Mouse (Mus musculus): ENCODE measurements around the gene Gm21958. TPM values are rescaled to one million over a fixed set of nuclear protein-coding genes. Genes with fewer than 3 reads are reported as not detected.
"Not testable (repeated sequence)": the region's sequence is repeated elsewhere in the genome, so short reads cannot be mapped to it uniquely, and the experiment has no call there.

Gene Gm21958
- polyA plus RNA-seq, 1 experiment from 2014 or later, result not detected

GRCm38 (mm10) chr3:54727588-54727987 is 13.4 kb upstream of the Gm21958 start:
- WGBS, result 97% methylated on average over 2 of the region's 2 CpGs
- no peaks in the 10 kb centered on the region for H3K4me1 ChIP-seq (ENCODE audit: control insufficient read depth, insufficient read depth, low read length)
- no peak overlapping the region for H3K27ac ChIP-seq (ENCODE audit: low read length)
- no peaks in the 10 kb centered on the region for H3K27me3 ChIP-seq (replicated peaks; ENCODE audit: control insufficient read depth, insufficient read depth, low read length)
- H3K4me2 ChIP-seq (ENCODE audit: low read depth, low read length), result no peak overlapping the region
- peaks cover 10% of the 10 kb centered on the region for H3K36me3 ChIP-seq (ENCODE audit: control insufficient read depth, insufficient read depth, low read length)
- no peak for ATAC-seq
- H3K9ac ChIP-seq (ENCODE audit: low read depth, low read length), result no peak overlapping the region
- no peak overlapping the region for H3K4me3 ChIP-seq (ENCODE audit: low read length)
- no peaks in the 10 kb centered on the region for H3K9me3 ChIP-seq (ENCODE audit: control insufficient read depth, low read length)

GRCm38 (mm10) chr3:54725344-54725743 is 11.2 kb upstream of the Gm21958 start:
- no peak overlapping the region for H3K9ac ChIP-seq (ENCODE audit: low read depth, low read length)
- no peak for ATAC-seq
- no peak overlapping the region for H3K27ac ChIP-seq (ENCODE audit: low read length)
- peaks cover 10% of the 10 kb centered on the region for H3K36me3 ChIP-seq (ENCODE audit: control insufficient read depth, insufficient read depth, low read length)
- H3K4me2 ChIP-seq (ENCODE audit: low read depth, low read length), result no peak overlapping the region
- H3K4me1 ChIP-seq (ENCODE audit: control insufficient read depth, insufficient read depth, low read length), result no peaks in the 10 kb centered on the region
- H3K4me3 ChIP-seq (ENCODE audit: low read length), result no peak overlapping the region
- no peaks in the 10 kb centered on the region for H3K9me3 ChIP-seq (ENCODE audit: control insufficient read depth, low read length)
- no peaks in the 10 kb centered on the region for H3K27me3 ChIP-seq (replicated peaks; ENCODE audit: control insufficient read depth, insufficient read depth, low read length)
- WGBS, result 76% methylated on average over 2 of the region's 2 CpGs

- WGBS, result 80% methylated on average over 10 of the region's 10 CpGs
- no peak overlapping the region for H3K27ac ChIP-seq (ENCODE audit: low read length)
- no peak for ATAC-seq
- no peak overlapping the region for H3K9ac ChIP-seq (ENCODE audit: low read depth, low read length)
- no peaks in the 10 kb centered on the region for H3K27me3 ChIP-seq (replicated peaks; ENCODE audit: control insufficient read depth, insufficient read depth, low read length)
- H3K36me3 ChIP-seq (ENCODE audit: control insufficient read depth, insufficient read depth, low read length), result peaks cover 9% of the 10 kb centered on the region
- H3K4me2 ChIP-seq (ENCODE audit: low read depth, low read length), result no peak overlapping the region
- no peak overlapping the region for H3K4me3 ChIP-seq (ENCODE audit: low read length)
- no peaks in the 10 kb centered on the region for H3K9me3 ChIP-seq (ENCODE audit: control insufficient read depth, low read length)
- H3K4me1 ChIP-seq (ENCODE audit: control insufficient read depth, insufficient read depth, low read length), result no peaks in the 10 kb centered on the region
Observed at GRCm38 (mm10) chr3:54723741-54724500, 9.8 kb upstream of the Gm21958 start.

DNA sequence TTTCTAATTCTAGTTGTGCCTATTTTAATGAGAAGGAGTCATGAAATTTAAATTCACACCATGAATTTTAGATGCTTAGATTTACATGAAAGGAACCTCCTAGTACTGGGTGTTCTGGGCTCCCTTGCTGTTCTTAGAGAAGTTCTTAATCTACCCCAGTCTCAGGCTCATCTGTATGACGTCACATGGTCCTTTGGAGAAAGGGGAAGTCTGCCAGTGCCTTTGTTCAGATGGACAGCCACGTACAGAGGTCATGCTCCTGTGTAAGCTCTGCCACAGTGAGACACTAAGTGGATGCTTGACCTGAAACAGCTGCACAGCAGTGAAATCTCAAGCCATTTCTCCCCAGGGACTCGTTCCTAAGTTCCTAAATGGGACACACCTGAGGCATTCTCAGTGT is 4.8 kb upstream of the Gm21958 start:
- H3K4me1 ChIP-seq (ENCODE audit: control insufficient read depth, insufficient read depth, low read length), result no peaks in the 10 kb centered on the region
- H3K27me3 ChIP-seq (replicated peaks; ENCODE audit: control insufficient read depth, insufficient read depth, low read length), result no peaks in the 10 kb centered on the region
- peaks cover 12% of the 10 kb centered on the region for H3K36me3 ChIP-seq (ENCODE audit: control insufficient read depth, insufficient read depth, low read length)
- H3K27ac ChIP-seq (ENCODE audit: low read length), result no peak overlapping the region
- no peak overlapping the region for H3K4me3 ChIP-seq (ENCODE audit: low read length)
- WGBS, result 62% methylated on average over 3 of the region's 3 CpGs
- no peak overlapping the region for H3K4me2 ChIP-seq (ENCODE audit: low read depth, low read length)
- no peak for ATAC-seq
- H3K9ac ChIP-seq (ENCODE audit: low read depth, low read length), result no peak overlapping the region
- no peaks in the 10 kb centered on the region for H3K9me3 ChIP-seq (ENCODE audit: control insufficient read depth, low read length)

GRCm38 (mm10) chr3:54717348-54717747 is 3.2 kb upstream of the Gm21958 start:
- Histone ChIP-seq H3K36me3 (ENCODE audit: control insufficient read depth, insufficient read depth, low read length) (peaks cover 12% of the 10 kb centered on the region), H3K4me3 (ENCODE audit: low read length) (no peak overlapping the region), H3K4me1 (ENCODE audit: control insufficient read depth, insufficient read depth, low read length) (no peaks in the 10 kb centered on the region), H3K9ac (ENCODE audit: low read depth, low read length) (no peak overlapping the region), H3K9me3 (ENCODE audit: control insufficient read depth, low read length) (no peaks in the 10 kb centered on the region), H3K27ac (ENCODE audit: low read length) (no peak overlapping the region), H3K27me3 (replicated peaks; ENCODE audit: control insufficient read depth, insufficient read depth, low read length) (no peaks in the 10 kb centered on the region), H3K4me2 (ENCODE audit: low read depth, low read length) (no peak overlapping the region)
- 80% methylated on average over 6 of the region's 6 CpGs for WGBS
- no peak for ATAC-seq

DNA sequence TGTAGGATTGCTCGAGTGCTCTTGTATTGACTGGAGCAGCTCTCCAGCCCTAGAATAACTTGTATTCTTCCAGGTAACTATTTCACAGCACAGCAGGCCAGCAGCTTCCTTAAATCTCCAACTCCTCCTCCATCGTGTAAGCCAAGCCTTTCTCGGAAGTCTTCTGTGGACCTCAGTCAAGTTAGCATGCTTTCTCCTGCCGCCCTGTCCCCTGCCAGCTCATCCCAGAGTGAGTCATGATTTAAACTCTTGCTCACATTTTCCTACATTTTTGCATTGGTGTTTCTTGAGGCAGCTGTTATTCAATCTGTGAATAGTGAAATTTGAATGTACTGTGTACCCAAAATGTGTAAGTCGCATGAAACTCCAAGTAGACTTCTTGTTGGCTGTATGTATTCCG is 1.3 kb upstream of the Gm21958 start:
- Histone ChIP-seq H3K4me3 (ENCODE audit: low read length) (no peak overlapping the region), H3K27ac (ENCODE audit: low read length) (no peak overlapping the region), H3K27me3 (replicated peaks; ENCODE audit: control insufficient read depth, insufficient read depth, low read length) (no peaks in the 10 kb centered on the region), H3K4me1 (ENCODE audit: control insufficient read depth, insufficient read depth, low read length) (no peaks in the 10 kb centered on the region), H3K9me3 (ENCODE audit: control insufficient read depth, low read length) (no peaks in the 10 kb centered on the region), H3K36me3 (ENCODE audit: control insufficient read depth, insufficient read depth, low read length) (peaks cover 12% of the 10 kb centered on the region), H3K9ac (ENCODE audit: low read depth, low read length) (no peak overlapping the region), H3K4me2 (ENCODE audit: low read depth, low read length) (no peak overlapping the region)
- no peak for ATAC-seq
- 91% methylated on average over 6 of the region's 6 CpGs for WGBS

- H3K27me3 ChIP-seq (replicated peaks; ENCODE audit: control insufficient read depth, insufficient read depth, low read length), result no peaks in the 10 kb centered on the region
- H3K9ac ChIP-seq (ENCODE audit: low read depth, low read length), result no peak overlapping the region
- peaks cover 8% of the 10 kb centered on the region for H3K36me3 ChIP-seq (ENCODE audit: control insufficient read depth, insufficient read depth, low read length)
- H3K4me3 ChIP-seq (ENCODE audit: low read length), result no peak overlapping the region
- no peak for ATAC-seq
- no peaks in the 10 kb centered on the region for H3K4me1 ChIP-seq (ENCODE audit: control insufficient read depth, insufficient read depth, low read length)
- H3K4me2 ChIP-seq (ENCODE audit: low read depth, low read length), result no peak overlapping the region
- H3K27ac ChIP-seq (ENCODE audit: low read length), result no peak overlapping the region
- H3K9me3 ChIP-seq (ENCODE audit: control insufficient read depth, low read length), result no peaks in the 10 kb centered on the region
- WGBS, result 86% methylated on average over 9 of the region's 9 CpGs
Observed at GRCm38 (mm10) chr3:54708972-54709371, 5.2 kb downstream of the Gm21958 start.

DNA sequence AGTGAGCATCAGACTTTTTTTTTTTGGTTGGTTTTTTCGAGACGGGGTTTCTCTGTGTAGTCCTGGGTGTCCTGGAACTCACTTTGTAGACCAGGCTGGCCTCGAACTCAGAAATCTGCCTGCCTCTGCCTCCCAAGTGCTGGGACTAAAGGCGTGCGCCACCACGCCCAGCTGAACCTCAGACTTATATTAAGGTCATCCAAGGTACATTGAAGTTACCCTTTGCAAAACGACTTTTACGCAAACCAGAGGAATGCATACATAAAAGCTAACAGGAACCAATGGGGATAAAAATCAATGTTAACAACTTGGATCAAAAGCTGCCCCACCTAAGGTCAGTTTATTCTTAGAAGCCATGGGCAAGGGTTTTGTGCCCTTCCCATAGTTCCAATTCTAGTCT is 10.0 kb downstream of the Gm21958 start:
- not testable (repeated sequence) for H3K4me1 ChIP-seq (ENCODE audit: control insufficient read depth, insufficient read depth, low read length); H3K4me2 ChIP-seq (ENCODE audit: low read depth, low read length); ATAC-seq; H3K9ac ChIP-seq (ENCODE audit: low read depth, low read length); H3K4me3 ChIP-seq (ENCODE audit: low read length); H3K27ac ChIP-seq (ENCODE audit: low read length); H3K36me3 ChIP-seq (ENCODE audit: control insufficient read depth, insufficient read depth, low read length); H3K9me3 ChIP-seq (ENCODE audit: control insufficient read depth, low read length); H3K27me3 ChIP-seq (replicated peaks; ENCODE audit: control insufficient read depth, insufficient read depth, low read length)
- WGBS, result 92% methylated on average over 8 of the region's 8 CpGs

- peaks cover 5% of the 10 kb centered on the region; the same call in 1 of the 2 replicates for H3K36me3 ChIP-seq (ENCODE audit: control insufficient read depth, insufficient read depth, low read length)
- H3K4me2 ChIP-seq (ENCODE audit: low read depth, low read length), result no peak overlapping the region
- no peaks in the 10 kb centered on the region for H3K4me1 ChIP-seq (ENCODE audit: control insufficient read depth, insufficient read depth, low read length)
- H3K9me3 ChIP-seq (ENCODE audit: control insufficient read depth, low read length), result no peaks in the 10 kb centered on the region
- no peak overlapping the region for H3K9ac ChIP-seq (ENCODE audit: low read depth, low read length)
- no peak overlapping the region for H3K4me3 ChIP-seq (ENCODE audit: low read length)
- H3K27ac ChIP-seq (ENCODE audit: low read length), result no peak overlapping the region
- H3K27me3 ChIP-seq (replicated peaks; ENCODE audit: control insufficient read depth, insufficient read depth, low read length), result no peaks in the 10 kb centered on the region
- 75% methylated on average over 5 of the region's 5 CpGs for WGBS
- no peak for ATAC-seq
Observed at GRCm38 (mm10) chr3:54699759-54700301, 14.3 kb downstream of the Gm21958 start.

All from intestine, embryonic 16.5 days (tissue).